Mouse (Mus musculus) liver, embryonic 12.5 days (tissue): Measurements from ENCODE around the gene Nfe2l2. TPM values are rescaled to one million over a fixed set of nuclear protein-coding genes. Genes with fewer than 3 reads are reported as not detected.

Source experiments
- ATAC-seq: fragments of 200-750 bp; cut with Nextera tagmentation; 2 replicates; pipeline ENCODE4 v1.8.0; 2017; ENCODE audit warnings: moderate number of reproducible peaks, mild to moderate bottlenecking, moderate library complexity
- H3K27ac ChIP-seq: fragments of 300-500 bp; sonication (generic); 2 replicates; pipeline ENCODE4 v1.5.1; 2016; ENCODE audit warnings: mild to moderate bottlenecking
- H3K27me3 ChIP-seq: fragments of 300-500 bp; sonication (generic); replicated peaks from 2 replicates; pipeline ENCODE4 v1.6.1; 2016; ENCODE audit warnings: mild to moderate bottlenecking, moderate library complexity
- H3K36me3 ChIP-seq: fragments of 300-500 bp; sonication (generic); 2 replicates; pipeline ENCODE4 v1.6.1; 2016; ENCODE audit warnings: mild to moderate bottlenecking, moderate library complexity
- H3K4me1 ChIP-seq: fragments of 300-500 bp; sonication (generic); 2 replicates; pipeline ENCODE4 v1.6.1; 2016
- H3K4me2 ChIP-seq: fragments of 300-500 bp; sonication (generic); 2 replicates; pipeline ENCODE4 v1.6.1; 2016; ENCODE audit warnings: mild to moderate bottlenecking, moderate library complexity
- H3K4me3 ChIP-seq: fragments of 300-500 bp; sonication (generic); 2 replicates; pipeline ENCODE4 v1.5.1; 2016; ENCODE audit warnings: mild to moderate bottlenecking, moderate library complexity
- H3K9ac ChIP-seq: fragments of 300-500 bp; sonication (generic); 2 replicates; pipeline ENCODE4 v1.6.1; 2016; ENCODE audit warnings: mild to moderate bottlenecking, moderate library complexity
- H3K9me3 ChIP-seq: fragments of 300-500 bp; sonication (generic); replicated peaks from 2 replicates; pipeline ENCODE4 v1.6.1; 2016; ENCODE audit warnings: mild to moderate bottlenecking, moderate library complexity
- WGBS: fragments of 180-500 bp; shearing (Covaris S2); methylation state at CpG from one replicate; pipeline ENCODE4 v1.1.7; 2016; ENCODE audit not compliant: insufficient replicate concordance; 5-methylcytosine and 5-hydroxymethylcytosine counted together
- polyA plus RNA-seq: library from polyadenylated mRNA; unstranded; fragments of >200 nt; fragmentation: Nextera tagmentation; extraction: Ambion mirVana; gene quantifications from 2 replicates; pipeline ENCODE4 v1.2.1, GENCODE M21; 2016

The Nfe2l2 gene
- polyA plus RNA-seq, 1 experiment from 2014 or later = 53.1 TPM

- peak overlapping the region; percentile 71 for H3K4me2 ChIP-seq
- 7% methylated on average over 19 of the region's 19 CpGs for WGBS
- peaks cover 10% of the 10 kb centered on the region for H3K36me3 ChIP-seq
- peak overlapping the region; percentile 80 for H3K4me3 ChIP-seq
- H3K9me3 ChIP-seq = 0 out of 2 replicates have a peak, but pooled peaks cover 4% of the 10 kb centered on the region
- H3K4me1 ChIP-seq = peaks cover 61% of the 10 kb centered on the region
- peak overlapping the region; percentile 99 for H3K27ac ChIP-seq
- ATAC-seq = no peak
- H3K27me3 ChIP-seq = no peaks in the 10 kb centered on the region
- peak overlapping the region; percentile 96 for H3K9ac ChIP-seq
Observed at GRCm38 (mm10) chr2:75705162-75705752, 816 bp upstream of the Nfe2l2 start.

- H3K4me1 ChIP-seq = peaks cover 76% of the 10 kb centered on the region
- peak; percentile 45 for ATAC-seq
- under 1% methylated on average over 62 of the region's 62 CpGs for WGBS
- H3K4me2 ChIP-seq = peak overlapping the region; percentile 71
- H3K9me3 ChIP-seq = no peaks in the 10 kb centered on the region
- peaks cover 19% of the 10 kb centered on the region for H3K36me3 ChIP-seq
- no peaks in the 10 kb centered on the region for H3K27me3 ChIP-seq
- H3K27ac ChIP-seq = peak overlapping the region; percentile 99
- peak overlapping the region; percentile 80 for H3K4me3 ChIP-seq
- peak overlapping the region; percentile 96 for H3K9ac ChIP-seq
Observed at GRCm38 (mm10) chr2:75703375-75704181, 863 bp downstream of the Nfe2l2 start.

- Histone ChIP-seq H3K27me3 (no peaks in the 10 kb centered on the region), H3K9me3 (no peaks in the 10 kb centered on the region), H3K4me3 (peak overlapping the region; percentile 80), H3K9ac (peak overlapping the region; percentile 96), H3K4me2 (peak overlapping the region; percentile 71), H3K27ac (peak overlapping the region; percentile 99), H3K4me1 (peaks cover 76% of the 10 kb centered on the region), H3K36me3 (peaks cover 26% of the 10 kb centered on the region)
- ATAC-seq = no peak
- WGBS = 20% methylated on average over 5 of the region's 5 CpGs
Observed at GRCm38 (mm10) chr2:75702588-75702976, 1.9 kb downstream of the Nfe2l2 start.

GRCm38 (mm10) chr2:75701822-75702587 lies 2.4 kb downstream of the Nfe2l2 start:
- peak overlapping the region; percentile 71 for H3K4me2 ChIP-seq
- no peaks in the 10 kb centered on the region for H3K9me3 ChIP-seq
- peak overlapping the region; percentile 80 for H3K4me3 ChIP-seq
- no peak for ATAC-seq
- H3K4me1 ChIP-seq = peaks cover 76% of the 10 kb centered on the region
- peaks cover 32% of the 10 kb centered on the region for H3K36me3 ChIP-seq
- WGBS = 35% methylated on average over 9 of the region's 9 CpGs
- H3K27me3 ChIP-seq = no peaks in the 10 kb centered on the region
- H3K27ac ChIP-seq = peak overlapping the region; percentile 99
- peak overlapping the region; percentile 96 for H3K9ac ChIP-seq

GRCm38 (mm10) chr2:75701207-75701606 lies 3.2 kb downstream of the Nfe2l2 start:
- Histone ChIP-seq H3K27me3 (no peaks in the 10 kb centered on the region), H3K27ac (peak overlapping the region; percentile 99), H3K9me3 (no peaks in the 10 kb centered on the region), H3K4me1 (peaks cover 76% of the 10 kb centered on the region), H3K4me3 (peak overlapping the region; percentile 80), H3K4me2 (peak overlapping the region; percentile 71), H3K36me3 (peaks cover 36% of the 10 kb centered on the region), H3K9ac (peak overlapping the region; percentile 96)
- 38% methylated on average over 3 of the region's 3 CpGs for WGBS
- ATAC-seq = no peak

GRCm38 (mm10) chr2:75700543-75700942 lies 3.9 kb downstream of the Nfe2l2 start:
- WGBS = 80% methylated on average over 3 of the region's 3 CpGs
- peaks cover 77% of the 10 kb centered on the region for H3K4me1 ChIP-seq
- peak overlapping the region; percentile 99; the same call in 1 of the 2 replicates for H3K27ac ChIP-seq
- no peaks in the 10 kb centered on the region for H3K27me3 ChIP-seq
- no peaks in the 10 kb centered on the region for H3K9me3 ChIP-seq
- H3K36me3 ChIP-seq = peaks cover 43% of the 10 kb centered on the region
- ATAC-seq = no peak
- peak overlapping the region; percentile 96; the same call in 1 of the 2 replicates for H3K9ac ChIP-seq
- peak overlapping the region; percentile 71 for H3K4me2 ChIP-seq
- peak overlapping the region; percentile 80; the same call in 1 of the 2 replicates for H3K4me3 ChIP-seq

- H3K9ac ChIP-seq = no peak overlapping the region; the same call in 1 of the 2 replicates
- 88% methylated on average over 3 of the region's 3 CpGs for WGBS
- no peaks in the 10 kb centered on the region for H3K9me3 ChIP-seq
- no peak for ATAC-seq
- H3K4me3 ChIP-seq = no peak overlapping the region
- peaks cover 81% of the 10 kb centered on the region for H3K4me1 ChIP-seq
- H3K36me3 ChIP-seq = peaks cover 56% of the 10 kb centered on the region
- H3K27me3 ChIP-seq = no peaks in the 10 kb centered on the region
- no peak overlapping the region for H3K4me2 ChIP-seq
- 0 out of 2 replicates have a peak overlapping the region, but pooled peaks have one; percentile 11 for H3K27ac ChIP-seq
Observed at GRCm38 (mm10) chr2:75698874-75699273, 5.6 kb downstream of the Nfe2l2 start.

GRCm38 (mm10) chr2:75698007-75698406 lies 6.4 kb downstream of the Nfe2l2 start:
- Histone ChIP-seq H3K9me3 (no peaks in the 10 kb centered on the region), H3K4me3 (no peak overlapping the region), H3K27me3 (no peaks in the 10 kb centered on the region), H3K36me3 (peaks cover 65% of the 10 kb centered on the region), H3K4me1 (peaks cover 90% of the 10 kb centered on the region), H3K9ac (peak overlapping the region; percentile 20; the same call in 1 of the 2 replicates), H3K27ac (no peak overlapping the region), H3K4me2 (peak overlapping the region; percentile 10; the same call in 1 of the 2 replicates)
- 36% methylated on average over 4 of the region's 4 CpGs for WGBS
- ATAC-seq = no peak

GRCm38 (mm10) chr2:75697222-75697621 lies 7.2 kb downstream of the Nfe2l2 start:
- peaks cover 69% of the 10 kb centered on the region for H3K36me3 ChIP-seq
- no peak overlapping the region for H3K27ac ChIP-seq
- H3K9ac ChIP-seq = no peak overlapping the region
- no peaks in the 10 kb centered on the region for H3K9me3 ChIP-seq
- H3K4me3 ChIP-seq = no peak overlapping the region
- ATAC-seq = no peak
- peak overlapping the region; percentile 10; the same call in 1 of the 2 replicates for H3K4me2 ChIP-seq
- no peaks in the 10 kb centered on the region for H3K27me3 ChIP-seq
- H3K4me1 ChIP-seq = peaks cover 91% of the 10 kb centered on the region
- WGBS = 58% methylated on average over 3 of the region's 3 CpGs

GRCm38 (mm10) chr2:75696371-75696770 lies 8.1 kb downstream of the Nfe2l2 start:
- 0 out of 2 replicates have a peak overlapping the region, but pooled peaks have one; percentile 10 for H3K4me2 ChIP-seq
- ATAC-seq = no peak
- no peak overlapping the region for H3K9ac ChIP-seq
- H3K27me3 ChIP-seq = no peaks in the 10 kb centered on the region
- H3K4me1 ChIP-seq = peaks cover 89% of the 10 kb centered on the region
- H3K4me3 ChIP-seq = no peak overlapping the region
- H3K36me3 ChIP-seq = peaks cover 76% of the 10 kb centered on the region
- 47% methylated on average over 5 of the region's 5 CpGs for WGBS
- no peak overlapping the region for H3K27ac ChIP-seq
- H3K9me3 ChIP-seq = no peaks in the 10 kb centered on the region

GRCm38 (mm10) chr2:75695676-75696350 lies 8.6 kb downstream of the Nfe2l2 start:
- Histone ChIP-seq H3K9ac (no peak overlapping the region), H3K27ac (no peak overlapping the region), H3K4me2 (no peak overlapping the region)

More at GRCm38 (mm10) chr2:75695676-75696350, 8.6 kb downstream of the Nfe2l2 start:
- Histone ChIP-seq H3K4me1 (peaks cover 86% of the 10 kb centered on the region), H3K4me3 (no peak overlapping the region), H3K36me3 (peaks cover 77% of the 10 kb centered on the region), H3K27me3 (no peaks in the 10 kb centered on the region), H3K9me3 (no peaks in the 10 kb centered on the region)
- 61% methylated on average over 9 of the region's 9 CpGs for WGBS
- ATAC-seq = no peak
